Mouse (Mus musculus) cerebellum, adult (tissue): ENCODE measurements around the gene Ism1.

Experiments used
- ATAC-seq: cut with Nextera tagmentation; 2 replicates; pipeline ENCODE4 v1.9.2; 2017; ENCODE audit warnings: mild to moderate bottlenecking, moderate library complexity, mixed read lengths; ENCODE audit not compliant: insufficient number of reproducible peaks, low FRiP score, low TSS enrichment

Gene Ism1

GRCm38 (mm10) chr2:139711640-139712039 lies 33.7 kb downstream of the Ism1 start:
- no peak for ATAC-seq

- ATAC-seq, result no peak
Measured at GRCm38 (mm10) chr2:139712046-139712445, 34.1 kb downstream of the Ism1 start.

- ATAC-seq, result no peak
Measured at GRCm38 (mm10) chr2:139714206-139714605, 36.2 kb downstream of the Ism1 start.

GRCm38 (mm10) chr2:139717772-139718171 lies 39.8 kb downstream of the Ism1 start:
- ATAC-seq, result no peak

GRCm38 (mm10) chr2:139722700-139723099 lies 44.7 kb downstream of the Ism1 start:
- peak; percentile 76 for ATAC-seq

GRCm38 (mm10) chr2:139723304-139723703 lies 45.3 kb downstream of the Ism1 start:
- no peak for ATAC-seq

- no peak for ATAC-seq
Measured at GRCm38 (mm10) chr2:139724202-139724838, 46.3 kb downstream of the Ism1 start.

DNA sequence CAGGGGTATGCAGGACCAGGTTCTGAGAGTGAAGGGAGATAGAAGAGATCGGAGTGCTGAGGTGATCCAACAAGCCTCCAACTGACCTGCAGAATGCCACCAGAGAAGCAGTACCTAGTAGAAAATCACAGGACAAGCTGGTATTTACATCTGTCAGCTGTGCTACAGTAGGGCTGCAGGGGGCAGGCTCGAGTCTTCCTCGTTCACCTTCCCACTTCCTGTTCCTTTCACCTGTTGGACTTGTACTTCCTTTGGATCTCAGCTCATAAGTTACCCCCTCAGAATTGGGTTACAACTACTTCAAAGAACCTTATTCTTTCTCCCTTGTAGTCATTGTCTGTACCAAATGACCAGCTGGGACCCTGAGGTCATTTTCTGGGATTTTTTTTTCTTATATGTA lies 47.4 kb downstream of the Ism1 start:
- ATAC-seq, result no peak

- ATAC-seq, result no peak
Measured at GRCm38 (mm10) chr2:139728060-139728459, 50.1 kb downstream of the Ism1 start.

- no peak for ATAC-seq
Measured at GRCm38 (mm10) chr2:139729377-139729776, 51.4 kb downstream of the Ism1 start.

DNA sequence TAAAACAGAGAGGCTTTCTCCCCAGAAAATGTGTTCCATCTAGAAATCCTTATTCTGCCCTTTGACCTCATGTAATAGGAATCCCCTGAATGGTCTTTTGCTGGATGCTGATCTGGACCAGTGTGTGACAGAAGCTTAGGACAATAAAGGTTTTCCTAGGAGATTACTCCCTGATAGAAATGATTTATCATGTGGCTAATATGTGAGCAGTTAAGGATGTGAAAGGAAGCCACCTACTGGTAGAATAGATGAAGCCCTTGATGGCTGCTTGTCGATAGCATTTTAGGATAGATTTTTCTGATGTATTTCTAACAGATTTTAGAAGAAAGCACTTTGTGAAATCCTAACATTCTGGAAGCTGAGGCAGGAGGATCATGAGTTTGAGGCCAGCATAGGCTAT lies 64.4 kb downstream of the Ism1 start:
- ATAC-seq, result no peak

- ATAC-seq, result no peak
Measured at GRCm38 (mm10) chr2:139757021-139757420, 79.0 kb downstream of the Ism1 start.

DNA sequence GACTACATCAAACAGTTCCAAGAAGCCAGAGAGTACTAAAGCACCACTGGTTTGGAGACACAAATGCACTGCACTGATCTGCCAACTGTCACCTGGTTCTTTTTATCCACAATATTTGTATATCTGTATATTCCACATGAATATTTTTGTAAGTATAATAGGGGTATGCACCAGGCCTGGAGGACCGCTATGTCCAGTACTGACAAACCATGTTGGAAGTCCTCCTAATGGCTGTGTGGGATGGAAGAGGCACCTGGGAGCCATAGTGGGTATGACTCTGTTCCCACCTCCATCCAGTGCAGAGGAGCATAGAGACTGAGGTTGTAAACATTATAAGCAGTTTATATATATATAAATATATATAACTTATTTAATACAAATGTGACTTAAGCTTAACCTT lies 79.5 kb downstream of the Ism1 start:
- no peak for ATAC-seq

DNA sequence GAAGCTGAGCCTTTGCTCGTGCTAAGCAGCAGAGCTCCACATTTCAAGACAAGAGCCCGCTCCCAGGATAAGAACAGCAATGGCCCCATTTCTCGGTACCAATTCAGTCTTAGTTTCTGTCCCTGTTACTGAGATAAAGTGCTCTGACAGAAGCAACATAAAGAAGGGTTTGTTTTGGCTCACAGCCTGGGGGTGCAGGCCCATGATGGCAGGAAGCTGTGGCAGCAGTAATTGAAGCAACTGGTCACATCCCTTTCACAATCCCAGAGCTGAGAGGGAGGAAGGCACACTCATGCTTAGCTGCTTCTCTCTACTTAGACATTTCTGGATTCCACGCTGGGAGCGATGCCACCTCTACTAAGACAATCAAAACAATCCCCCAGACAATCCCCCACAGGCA lies 86.4 kb downstream of the Ism1 start:
- ATAC-seq, result no peak

GRCm38 (mm10) chr2:139774949-139775570 lies 97.1 kb downstream of the Ism1 start:
- ATAC-seq, result no peak

DNA sequence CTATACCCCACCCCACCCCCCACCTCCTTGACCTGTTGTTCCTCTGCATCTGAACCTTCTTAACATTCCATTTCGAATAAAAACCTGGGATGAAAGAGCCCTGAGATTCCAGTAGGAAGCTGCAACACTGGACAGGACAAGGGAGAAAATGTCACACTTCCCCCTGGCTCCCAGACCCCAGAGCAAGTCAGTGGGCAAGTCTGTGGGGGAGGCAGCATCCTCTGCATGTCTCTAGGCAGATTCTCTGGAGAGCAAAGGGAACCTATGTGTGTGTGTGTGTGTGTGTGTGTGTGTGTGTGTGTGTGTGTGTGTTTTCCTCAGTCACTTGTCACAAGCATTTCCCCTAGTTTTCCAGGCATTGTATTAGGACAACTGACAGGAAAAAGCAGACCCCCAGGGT lies 98.7 kb downstream of the Ism1 start:
- no peak for ATAC-seq

DNA sequence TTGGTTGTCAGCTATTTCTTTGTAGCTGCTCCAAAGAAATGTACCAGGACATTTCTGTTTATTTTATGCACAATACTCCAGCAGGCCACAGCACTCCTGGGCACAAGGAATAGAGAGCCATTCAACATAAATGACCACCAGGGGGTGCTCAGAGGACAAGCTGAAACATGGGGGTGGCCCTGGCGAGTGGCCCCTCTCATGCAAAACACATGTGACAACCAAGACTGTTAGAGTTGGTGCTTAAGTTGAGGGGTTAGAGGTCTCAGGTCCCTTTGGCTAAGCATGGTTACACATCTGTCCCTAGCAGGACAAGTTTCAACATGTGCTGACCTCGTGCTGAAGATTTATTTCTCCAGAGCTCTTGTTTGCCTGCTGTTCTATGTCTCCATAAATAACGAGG lies 100.3 kb downstream of the Ism1 start:
- no peak for ATAC-seq

- ATAC-seq, result no peak
Measured at GRCm38 (mm10) chr2:139783318-139783850, 105.4 kb downstream of the Ism1 start.

DNA sequence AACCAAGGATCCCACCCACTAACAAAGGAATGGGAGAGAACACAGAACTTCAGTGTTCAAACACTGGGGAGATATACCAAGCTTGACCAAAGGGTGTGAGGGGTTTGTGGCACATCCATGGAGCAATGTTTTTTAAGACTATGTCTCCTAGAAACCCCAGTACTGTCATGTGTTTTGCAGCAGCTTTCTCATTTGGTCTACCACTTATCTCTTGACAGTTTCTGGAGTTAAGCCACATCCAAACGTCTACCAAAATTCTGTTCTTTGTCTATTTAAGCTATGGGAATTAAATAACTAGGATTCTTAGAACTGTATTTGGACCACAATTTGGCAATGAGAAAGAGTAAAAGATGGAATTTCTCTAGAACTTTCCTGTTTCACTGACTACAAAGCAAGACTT lies 106.5 kb downstream of the Ism1 start:
- ATAC-seq, result no peak

DNA sequence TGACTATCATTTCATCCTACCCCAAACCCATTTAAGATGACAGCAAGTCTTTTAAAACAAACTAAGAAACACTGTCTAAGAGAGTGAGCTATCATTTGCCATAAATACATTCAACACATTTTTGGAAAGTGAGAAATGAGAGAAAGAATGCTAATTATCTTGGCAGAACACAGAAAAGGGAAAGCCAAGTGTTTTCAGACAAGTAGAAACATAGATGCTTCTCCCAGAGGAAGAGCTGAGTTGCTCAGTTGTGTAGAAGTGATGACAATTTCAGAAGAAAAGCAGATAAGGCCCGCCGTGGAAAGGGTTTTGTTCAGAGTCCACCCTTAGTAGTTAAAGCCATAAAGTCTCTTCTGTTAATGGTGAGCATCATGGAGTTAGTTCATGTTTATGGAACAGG lies 107.0 kb downstream of the Ism1 start:
- ATAC-seq, result no peak

DNA sequence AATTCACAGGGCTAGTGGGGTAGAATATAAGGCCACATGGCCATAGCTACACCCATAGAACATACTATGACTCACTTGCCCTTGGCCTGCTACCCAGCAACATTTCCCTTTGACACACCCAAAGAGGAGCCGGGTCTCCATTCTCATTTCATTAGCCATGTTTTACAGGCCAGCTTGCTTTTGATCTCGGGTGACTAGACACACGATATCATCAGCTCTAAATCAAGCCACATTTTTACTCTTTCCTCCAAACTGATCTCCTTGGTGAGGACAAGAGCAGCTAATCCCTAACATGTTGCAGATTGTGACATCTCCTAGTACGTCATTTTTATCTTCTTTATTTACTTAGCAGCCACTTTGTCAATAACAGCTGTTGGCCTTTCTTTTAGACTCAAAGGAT lies 110.7 kb downstream of the Ism1 start:
- no peak for ATAC-seq
